Mouse (Mus musculus) midbrain, postnatal 0 days (tissue): ENCODE results near the gene Ces1c. TPM values are rescaled to one million over a fixed set of nuclear protein-coding genes. Genes with fewer than 3 reads are reported as not detected.

Experiments
- ATAC-seq: fragments of 200-750 bp; cut with Nextera tagmentation; 2 replicates; pipeline ENCODE4 v1.8.0; 2017; ENCODE audit warnings: moderate number of reproducible peaks, mild to moderate bottlenecking, moderate TSS enrichment, moderate library complexity; ENCODE audit not compliant: low FRiP score
- DNase-seq: peaks from one replicate; pipeline ENCODE4 v3.0.0-alpha.2; 2015; ENCODE audit warnings: low spot score
- H3K27ac ChIP-seq: fragments of 300-500 bp; sonication (generic); 2 replicates; pipeline ENCODE4 v1.5.1; 2014; ENCODE audit warnings: low read depth, mild to moderate bottlenecking, low read length, mixed read lengths
- H3K27me3 ChIP-seq: fragments of 300-500 bp; sonication (generic); 2 replicates; pipeline ENCODE4 v1.6.1; 2014; ENCODE audit warnings: low read length, control low read depth, mixed read lengths; ENCODE audit not compliant: insufficient read depth
- H3K36me3 ChIP-seq: fragments of 300-500 bp; sonication (generic); 2 replicates; pipeline ENCODE4 v1.6.1; 2014; ENCODE audit warnings: low read length, control low read depth, mixed read lengths; ENCODE audit not compliant: insufficient read depth
- H3K4me1 ChIP-seq: fragments of 300-500 bp; sonication (generic); 2 replicates; pipeline ENCODE4 v1.6.1; 2014; ENCODE audit warnings: mild to moderate bottlenecking, control low read depth, antibody characterized with exemption, low read length, mixed read lengths; ENCODE audit not compliant: insufficient read depth
- H3K4me2 ChIP-seq: fragments of 300-500 bp; sonication (generic); 2 replicates; pipeline ENCODE4 v1.6.1; 2014; ENCODE audit warnings: low read depth, mild to moderate bottlenecking, low read length, mixed read lengths; ENCODE audit not compliant: poor library complexity, severe bottlenecking
- H3K4me3 ChIP-seq: fragments of 300-500 bp; sonication (generic); 2 replicates; pipeline ENCODE4 v1.5.1; 2014; ENCODE audit warnings: low read depth, mild to moderate bottlenecking, low read length, moderate library complexity
- H3K9ac ChIP-seq: fragments of 300-500 bp; sonication (generic); replicated peaks from 2 replicates; pipeline ENCODE4 v1.6.1; 2014; ENCODE audit warnings: mild to moderate bottlenecking, low read length, moderate library complexity, mixed read lengths; ENCODE audit not compliant: poor library complexity, severe bottlenecking
- H3K9me3 ChIP-seq: fragments of 300-500 bp; sonication (generic); 2 replicates; pipeline ENCODE4 v1.6.1; 2016; ENCODE audit warnings: low read length, control low read depth
- CTCF ChIP-seq: IDR thresholded peaks from 2 replicates; pipeline ENCODE4 v1.5.1; 2016; ENCODE audit warnings: antibody characterized with exemption, mild to moderate bottlenecking
- WGBS: fragments of 180-500 bp; shearing (Covaris S2); extraction: QIAGEN DNeasy Blood & Tissue Kit; methylation state at CpG from one replicate; pipeline ENCODE4 v1.1.7; 2014; 5-methylcytosine and 5-hydroxymethylcytosine counted together
- polyA plus RNA-seq: library from polyadenylated mRNA; unstranded; fragments of >200 nt; fragmentation: Nextera tagmentation; extraction: Ambion mirVana; gene quantifications from 2 replicates; pipeline ENCODE4 v1.2.1, GENCODE M21; 2015
- total RNA-seq: library from RNA; depleted of rRNA; stranded (reverse); fragments of >200 nt; gene quantifications from 2 replicates; pipeline ENCODE4 v1.2.3, GENCODE M21; 2014; rRNA removed

The Ces1c gene
- total and polyA plus RNA-seq, 2 experiments from 2014 or later: not detected

DNA sequence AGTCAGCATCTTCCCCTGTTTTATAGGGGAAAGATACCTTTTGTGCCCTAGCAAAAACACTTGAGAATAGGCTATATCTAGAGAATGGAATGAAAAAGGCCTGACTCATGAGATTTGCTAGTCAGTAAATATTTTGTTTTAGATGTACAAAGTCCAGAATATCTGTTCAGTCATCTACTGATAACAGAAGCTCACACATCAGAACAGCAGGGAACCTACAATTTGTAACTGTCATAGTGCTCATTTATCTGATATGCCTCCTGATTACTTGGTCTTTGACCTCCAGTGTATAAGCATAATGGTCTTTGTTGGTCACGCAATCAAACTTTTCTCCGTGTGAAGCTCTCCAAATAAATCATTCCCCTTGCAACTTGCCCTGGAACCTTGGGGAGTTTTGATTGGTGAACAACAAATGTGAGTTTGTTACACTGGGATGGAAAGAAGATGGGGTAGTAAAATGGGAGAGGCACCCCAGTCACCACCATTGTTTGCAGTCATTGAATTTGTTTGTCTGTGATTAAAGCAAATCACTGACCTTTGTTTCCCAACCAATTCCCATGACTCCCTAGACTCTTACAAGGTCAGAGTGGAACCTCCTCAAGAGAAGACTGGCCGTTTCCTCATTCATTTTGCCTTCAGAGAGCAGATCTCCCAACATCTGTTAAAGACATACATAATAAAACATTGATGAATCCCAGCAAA, 67.5 kb downstream of the Ces1c start:
- no peak overlapping the region for H3K27ac ChIP-seq
- H3K4me2 ChIP-seq: no peak overlapping the region
- no peaks in the 10 kb centered on the region for H3K9me3 ChIP-seq
- DNase-seq: no peak
- ATAC-seq: no peak
- WGBS: 75% methylated on average over 3 of the region's 3 CpGs
- no peaks in the 10 kb centered on the region for H3K27me3 ChIP-seq
- H3K9ac ChIP-seq: no peak overlapping the region
- H3K36me3 ChIP-seq: no peaks in the 10 kb centered on the region
- H3K4me1 ChIP-seq: no peaks in the 10 kb centered on the region
- H3K4me3 ChIP-seq: no peak overlapping the region
- TF ChIP-seq CTCF: no peak

DNA sequence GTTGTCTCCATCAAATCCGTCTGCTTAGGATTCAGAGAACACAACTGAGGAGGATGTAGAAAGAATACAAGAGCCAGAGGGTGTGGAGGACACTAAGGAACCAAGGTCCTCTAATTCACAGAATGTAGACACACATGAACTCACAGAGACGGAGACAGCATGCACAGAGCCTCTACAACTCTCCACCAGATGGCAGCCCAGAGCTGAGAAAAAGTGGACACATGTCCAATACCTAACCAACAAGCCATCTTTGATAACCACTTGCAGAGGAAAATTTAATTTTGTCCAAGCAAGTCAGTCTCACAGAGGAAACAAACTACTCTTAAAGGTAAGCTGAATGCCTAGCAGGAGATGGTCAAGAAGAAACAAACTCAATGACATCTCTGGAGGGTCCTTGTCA, 71.9 kb downstream of the Ces1c start:
- ATAC-seq (no peak), DNase-seq (peak; percentile 74)
- Histone ChIP-seq H3K9ac (no peak overlapping the region), H3K4me1 (no peaks in the 10 kb centered on the region), H3K9me3 (no peaks in the 10 kb centered on the region), H3K4me2 (no peak overlapping the region), H3K4me3 (no peak overlapping the region), H3K27ac (no peak overlapping the region), H3K27me3 (no peaks in the 10 kb centered on the region), H3K36me3 (no peaks in the 10 kb centered on the region)
- TF ChIP-seq CTCF: peak; percentile 83
- 14% methylated on average over 2 of the region's 2 CpGs for WGBS

DNA sequence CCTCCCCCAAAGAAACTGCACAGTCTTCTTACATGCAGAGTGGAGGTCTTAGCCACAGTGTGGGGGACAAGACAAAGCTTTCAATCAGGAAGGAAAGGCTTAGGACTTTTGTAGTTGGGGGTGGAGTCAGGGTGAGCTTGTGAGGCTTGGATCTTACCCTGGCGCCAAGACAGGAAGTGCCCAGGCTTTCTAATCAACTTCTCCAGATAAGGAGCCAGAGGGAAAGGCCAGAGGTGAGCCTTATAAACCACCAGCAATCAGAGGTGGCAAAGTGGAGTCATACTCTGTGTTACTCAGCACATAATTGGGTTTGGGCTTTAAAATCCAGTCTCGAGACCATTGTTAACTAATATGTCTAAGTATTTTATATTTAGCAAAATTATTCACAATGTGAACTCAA, 75.8 kb downstream of the Ces1c start:
- TF ChIP-seq CTCF: no peak
- Histone ChIP-seq H3K9me3 (no peaks in the 10 kb centered on the region), H3K4me3 (no peak overlapping the region), H3K9ac (no peak overlapping the region), H3K4me1 (no peaks in the 10 kb centered on the region), H3K27me3 (no peaks in the 10 kb centered on the region), H3K27ac (no peak overlapping the region), H3K36me3 (no peaks in the 10 kb centered on the region), H3K4me2 (no peak overlapping the region)
- WGBS: 57% methylated on average over 2 of the region's 2 CpGs
- ATAC-seq: no peak
- DNase-seq: no peak

Other genes with a start within 250 kb of the Ces1c start
- gene Capns2, start 229.9 kb downstream of the Ces1c start, total RNA-seq: 1.7 and 3.9 TPM in 2 replicates
- gene Capns2, start 229.9 kb downstream of the Ces1c start, polyA plus RNA-seq: 0.26 and 0.45 TPM in 2 replicates
- 3.4 and 7.6 TPM in 2 replicates for gene Slc6a2, start 171.2 kb downstream of the Ces1c start, total RNA-seq
- gene Slc6a2, start 171.2 kb downstream of the Ces1c start, polyA plus RNA-seq: 0.14 and 0.23 TPM in 2 replicates
- not detected in 2 replicates for gene Ces1a, start 83.1 kb downstream of the Ces1c start, total RNA-seq
- gene Ces1a, start 83.1 kb downstream of the Ces1c start, polyA plus RNA-seq: 0.09 TPM in 1 of 2 replicates, not detected in the other
- not detected in 2 replicates for gene Ces1b, start 51.3 kb downstream of the Ces1c start, total RNA-seq
- gene Ces1b, start 51.3 kb downstream of the Ces1c start, polyA plus RNA-seq: not detected in 2 replicates
- gene Ces1d, start 66.6 kb upstream of the Ces1c start, total RNA-seq: 0.22 and 0.33 TPM in 2 replicates
- 0.17 and 0.18 TPM in 2 replicates for gene Ces1d, start 66.6 kb upstream of the Ces1c start, polyA plus RNA-seq
- not detected in 2 replicates for gene Ces1e, start 98.3 kb upstream of the Ces1c start, total RNA-seq
- gene Ces1e, start 98.3 kb upstream of the Ces1c start, polyA plus RNA-seq: not detected in 2 replicates
- 0.19 TPM in 1 of 2 replicates, not detected in the other for gene Ces1f, start 148.5 kb upstream of the Ces1c start, total RNA-seq
- gene Ces1f, start 148.5 kb upstream of the Ces1c start, polyA plus RNA-seq: not detected in 2 replicates
- gene Ces1g, start 206.0 kb upstream of the Ces1c start, total RNA-seq: 0.09 TPM in 1 of 2 replicates, not detected in the other
- gene Ces1g, start 206.0 kb upstream of the Ces1c start, polyA plus RNA-seq: not detected in 2 replicates
- not detected in 2 replicates for gene Ces1h, start 248.4 kb upstream of the Ces1c start, total RNA-seq
- not detected in 2 replicates for gene Ces1h, start 248.4 kb upstream of the Ces1c start, polyA plus RNA-seq